Mouse (Mus musculus) myocyte (in vitro differentiated cells): ENCODE data around the gene Notch4.

Source experiments
- E2F4 ChIP-seq: IDR thresholded peaks from one replicate; pipeline ENCODE4 v1.6.1; 2011; ENCODE audit warnings: mild to moderate bottlenecking, control low read depth, moderate library complexity; ENCODE audit not compliant: insufficient read depth
- MYOD1 ChIP-seq, 3 experiments: IDR thresholded peaks; one replicate each; pipeline ENCODE4 v1.6.1; 2011; ENCODE audit warnings: control low read depth in 2 of 3, low read depth in 2 of 3, mild to moderate bottlenecking in 2 of 3, moderate library complexity in 1 of 3; ENCODE audit not compliant: insufficient read length in 2 of 3, control insufficient read depth in 1 of 3
- POLR2A ChIP-seq: IDR thresholded peaks from one replicate; pipeline ENCODE4 v1.6.1; 2011; ENCODE audit warnings: low read depth, mild to moderate bottlenecking, control low read depth, moderate library complexity; ENCODE audit not compliant: insufficient read length
- TCF3 ChIP-seq: IDR thresholded peaks from one replicate; pipeline ENCODE4 v1.6.1; 2011; ENCODE audit warnings: low read depth, control low read depth; ENCODE audit not compliant: insufficient read length

- TF ChIP-seq TCF3 (no peak), E2F4 (no peak), POLR2A (no peak), MYOD1 (IDR thresholded peaks at IDR 0.05; ENCODE audit: control insufficient read depth in 1 of 3, insufficient read length in 2 of 3, low read depth in 2 of 3) (no peak)
Observed at GRCm38 (mm10) chr17:34623161-34623560, 59.1 kb downstream of the Notch4 start.
